Mouse (Mus musculus) kidney, adult 11 months (tissue): Measurements from ENCODE around the gene Ank2.

Experiments used
- DNase-seq: peaks from one replicate; pipeline ENCODE4 v3.0.0; 2022

Ank2 gene

GRCm38 (mm10) chr3:127097106-127097505, 402.0 kb downstream of the Ank2 start:
- no peak for DNase-seq

- DNase-seq, result no peak
Measured at GRCm38 (mm10) chr3:127093631-127094030, 405.5 kb downstream of the Ank2 start.

GRCm38 (mm10) chr3:127087574-127087973, 411.6 kb downstream of the Ank2 start:
- no peak for DNase-seq

GRCm38 (mm10) chr3:127086834-127087506, 412.2 kb downstream of the Ank2 start:
- no peak for DNase-seq

DNA sequence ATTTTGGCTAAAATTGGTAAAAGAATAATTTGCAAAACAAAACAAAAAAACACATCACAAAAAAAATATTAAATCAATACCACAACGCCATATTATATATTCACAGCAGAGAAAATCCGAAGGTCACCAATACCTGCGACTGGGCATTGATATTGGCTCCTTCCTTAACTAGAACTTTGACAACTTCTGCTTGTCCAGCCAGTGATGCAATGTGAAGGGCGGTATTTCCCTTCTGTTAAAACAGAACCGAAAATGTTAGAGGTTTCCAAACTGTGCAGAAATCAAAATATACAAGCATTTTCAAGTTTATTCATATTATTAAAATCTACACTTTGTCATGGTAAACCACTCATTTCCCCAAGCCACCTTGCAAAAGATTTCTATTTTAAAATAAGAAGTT, 421.8 kb downstream of the Ank2 start:
- DNase-seq, result no peak

- DNase-seq, result no peak
Measured at GRCm38 (mm10) chr3:127075531-127076280, 423.4 kb downstream of the Ank2 start.

- DNase-seq, result no peak
Measured at GRCm38 (mm10) chr3:127071471-127071870, 427.7 kb downstream of the Ank2 start.

DNA sequence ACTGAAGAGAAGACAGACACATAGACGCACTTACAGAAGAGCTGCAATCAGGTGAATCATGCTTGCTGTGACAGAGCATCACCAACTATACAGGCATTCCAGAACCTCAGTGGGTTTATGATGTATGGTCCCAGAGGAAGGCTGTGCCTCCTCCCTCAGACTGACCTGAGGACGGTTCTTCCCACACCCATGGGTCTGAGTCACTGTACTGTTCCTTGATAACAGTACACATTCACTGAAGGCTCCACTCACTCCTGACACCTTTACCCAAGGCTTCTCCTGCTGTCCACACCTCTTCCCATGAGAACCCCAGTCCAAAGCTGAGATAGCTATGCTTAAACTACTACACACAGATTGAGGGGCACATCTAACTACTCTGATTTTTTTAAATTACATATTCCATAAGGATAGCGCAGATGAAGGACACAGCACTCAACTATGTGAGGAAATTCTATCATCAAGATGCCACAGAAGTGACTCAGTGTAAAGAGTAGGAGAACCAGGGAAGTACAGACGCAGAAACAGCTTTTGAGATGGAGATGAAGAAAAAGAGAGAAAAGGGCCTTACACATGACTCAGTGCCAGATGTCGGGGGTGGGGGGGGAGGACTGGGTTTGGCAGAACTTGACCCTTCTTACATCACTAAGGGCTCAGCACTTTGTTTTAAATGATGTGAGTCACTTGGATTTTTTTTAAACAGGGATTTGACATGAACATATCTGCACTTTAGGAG, 435.3 kb downstream of the Ank2 start:
- DNase-seq, result no peak

DNA sequence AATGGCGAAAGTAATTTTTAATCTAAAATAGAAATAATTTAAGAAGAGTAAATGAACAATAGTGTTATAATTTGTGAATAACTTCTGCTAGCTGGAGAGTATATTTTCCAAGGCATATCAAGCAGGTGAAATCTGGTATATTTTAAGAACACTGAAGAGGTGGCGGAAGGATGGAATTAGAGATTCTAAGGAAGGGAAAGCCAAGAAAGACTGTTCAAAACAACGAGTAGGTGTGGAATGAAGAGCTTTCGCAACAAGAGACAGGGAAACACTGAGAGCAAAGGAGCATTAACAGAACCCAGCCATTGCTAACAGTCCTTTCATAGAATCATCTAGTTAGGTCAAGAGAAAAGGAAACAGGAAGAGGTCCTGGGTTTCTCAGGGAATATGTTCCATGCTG, 439.5 kb downstream of the Ank2 start:
- DNase-seq, result no peak

GRCm38 (mm10) chr3:127041288-127041687, 457.9 kb downstream of the Ank2 start:
- no peak for DNase-seq

DNA sequence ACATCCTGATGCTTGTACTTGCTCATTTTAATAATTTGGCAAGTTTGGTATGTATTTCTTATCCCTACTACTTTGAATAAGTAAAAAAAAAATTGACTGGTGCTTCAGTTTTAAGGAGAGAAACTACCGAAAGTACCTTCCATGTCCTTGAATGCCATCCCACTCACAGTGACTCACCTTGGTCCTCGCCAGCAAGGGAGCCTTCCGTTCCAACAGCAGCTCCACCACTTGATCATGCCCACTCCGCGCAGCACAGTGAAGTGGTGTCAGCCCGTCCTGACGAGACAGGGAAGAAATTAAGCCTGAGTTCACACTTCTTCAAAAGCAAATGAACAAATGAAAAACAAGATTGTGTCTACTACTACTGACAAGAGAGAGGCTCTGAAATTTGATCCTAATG, 460.6 kb downstream of the Ank2 start:
- no peak for DNase-seq

DNA sequence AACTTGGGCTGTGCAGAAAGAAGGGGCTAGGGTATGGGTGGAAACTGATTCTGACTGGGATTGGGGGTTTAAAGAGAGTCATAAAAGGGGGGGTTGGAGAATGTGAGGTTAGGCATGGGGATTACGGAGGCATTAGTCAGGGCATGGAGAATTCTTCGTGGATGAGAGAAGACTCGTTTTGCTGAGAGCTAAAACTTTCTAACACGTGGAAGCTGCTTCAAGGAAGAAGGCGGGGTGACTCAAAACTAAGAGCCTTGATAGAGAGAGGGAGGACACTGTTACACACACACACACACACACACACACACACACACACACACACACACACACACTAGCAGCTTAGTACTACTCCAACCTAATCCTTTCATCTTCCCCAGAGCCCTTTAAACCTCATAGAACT, 463.0 kb downstream of the Ank2 start:
- DNase-seq, result no peak

DNA sequence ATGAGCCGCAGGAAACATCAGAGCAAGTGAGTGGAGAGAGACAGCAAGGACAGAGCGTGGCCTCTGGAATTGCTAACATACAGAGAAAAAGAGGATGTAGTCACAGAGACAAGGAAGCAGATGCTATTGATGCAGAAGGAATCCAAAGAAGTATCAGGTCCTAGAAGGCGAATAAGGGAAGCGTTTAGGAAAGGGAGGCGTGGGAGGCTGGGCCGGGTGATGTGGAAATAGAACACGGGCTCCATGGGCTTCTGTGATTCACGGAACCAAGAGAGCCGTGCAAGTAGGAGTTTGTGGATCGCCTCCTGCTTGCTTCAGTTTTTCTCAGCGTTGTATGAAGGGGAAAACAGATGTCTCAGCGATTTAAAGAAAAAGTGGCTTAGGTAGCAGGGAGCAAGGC, 463.6 kb downstream of the Ank2 start:
- DNase-seq, result no peak

GRCm38 (mm10) chr3:127034983-127035382, 464.2 kb downstream of the Ank2 start:
- DNase-seq, result no peak

GRCm38 (mm10) chr3:127023992-127024391, 475.2 kb downstream of the Ank2 start:
- no peak for DNase-seq

GRCm38 (mm10) chr3:127020167-127020566, 479.0 kb downstream of the Ank2 start:
- no peak for DNase-seq

DNA sequence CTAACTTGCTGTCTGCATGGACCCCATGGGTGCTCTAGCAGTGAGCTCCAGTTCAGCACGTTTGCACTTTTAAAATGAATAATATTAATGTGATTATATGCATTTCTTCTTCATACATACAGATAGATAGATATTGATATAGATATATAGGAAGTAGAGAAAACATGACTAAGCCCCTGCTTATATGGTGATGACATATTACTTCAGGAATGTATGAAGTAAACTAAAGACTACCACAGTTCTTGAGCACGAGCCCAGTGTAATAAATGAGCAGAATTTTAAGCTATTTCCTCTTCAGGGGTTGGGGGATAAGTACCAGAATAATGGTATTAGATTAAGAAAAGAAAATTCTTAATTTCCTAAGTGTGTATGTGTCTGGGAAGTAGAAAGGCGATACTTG, 479.4 kb downstream of the Ank2 start:
- DNase-seq, result no peak

GRCm38 (mm10) chr3:127019109-127019508, 480.0 kb downstream of the Ank2 start:
- DNase-seq, result no peak

DNA sequence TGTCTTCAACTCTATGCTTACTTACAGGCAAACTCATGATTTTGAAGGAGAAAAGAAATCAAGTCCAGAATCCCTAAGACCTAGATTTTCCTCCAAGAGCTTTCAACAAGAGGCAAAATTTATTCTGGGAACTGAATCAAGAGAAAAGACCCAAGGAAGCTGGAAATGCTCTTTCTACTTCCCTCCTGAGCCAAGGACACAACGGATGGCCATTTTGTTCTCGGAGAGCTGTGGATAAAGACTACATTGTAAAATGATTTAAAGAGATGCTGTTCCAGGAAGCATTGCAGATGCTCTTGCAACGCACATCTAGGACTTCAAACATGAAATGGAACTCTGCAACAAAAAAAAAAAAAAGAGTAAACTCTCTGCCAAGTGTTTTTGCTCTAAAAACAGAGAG, 481.6 kb downstream of the Ank2 start:
- DNase-seq, result no peak

DNA sequence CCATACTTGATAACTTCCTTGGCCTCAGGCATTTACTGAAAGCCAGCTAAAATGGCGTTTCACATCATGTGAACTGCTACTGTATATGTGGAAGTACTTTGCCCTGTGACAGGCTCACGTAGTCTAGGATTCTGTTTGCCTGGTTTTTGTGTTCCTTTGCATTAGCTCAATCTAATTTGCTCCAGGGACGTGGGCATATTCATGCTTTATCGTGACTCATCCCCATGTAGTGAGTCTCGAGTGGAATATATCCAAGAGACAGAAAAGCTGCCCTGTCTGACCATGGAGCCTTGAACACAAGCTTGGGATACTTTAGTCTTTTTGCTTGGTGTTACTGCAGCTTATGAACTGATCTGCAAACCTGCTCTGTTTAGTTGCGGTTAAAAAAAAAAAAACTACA, 483.6 kb downstream of the Ank2 start:
- no peak for DNase-seq

GRCm38 (mm10) chr3:127015175-127015574, 484.0 kb downstream of the Ank2 start:
- DNase-seq, result no peak

DNA sequence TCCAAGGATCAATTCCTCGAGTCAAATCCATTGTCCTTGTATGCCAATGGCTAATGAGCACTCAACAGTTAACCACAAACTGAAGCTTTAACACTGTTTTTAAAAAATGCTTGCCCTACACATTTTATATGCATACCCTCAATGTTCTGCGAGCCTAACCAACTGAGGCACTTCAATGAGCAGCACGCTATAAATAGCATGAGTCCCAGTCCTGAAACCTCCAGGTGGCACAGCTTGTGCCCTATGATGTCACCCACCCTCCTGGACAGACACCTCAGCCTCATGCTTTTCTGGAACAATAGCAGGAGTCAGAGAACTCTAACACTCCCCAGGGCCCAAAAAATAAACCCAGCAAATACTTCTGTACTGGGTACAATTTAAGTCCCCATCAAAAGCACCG, 485.2 kb downstream of the Ank2 start:
- DNase-seq, result no peak

GRCm38 (mm10) chr3:127012525-127012924, 486.6 kb downstream of the Ank2 start:
- DNase-seq, result no peak
